Mouse (Mus musculus) neural tube, embryonic 15.5 days (tissue): ENCODE data around the gene Dclre1a. TPM values are rescaled to one million over a fixed set of nuclear protein-coding genes. Genes with fewer than 3 reads are reported as not detected.
"Not testable (repeated sequence)": the region's sequence is repeated elsewhere in the genome, so short reads cannot be mapped to it uniquely, and the experiment has no call there.

Experiments
- ATAC-seq: fragments of 200-750 bp; cut with Nextera tagmentation; 2 replicates; pipeline ENCODE4 v1.8.0; 2017; ENCODE audit warnings: mild to moderate bottlenecking, moderate TSS enrichment, moderate library complexity; ENCODE audit not compliant: low FRiP score
- H3K27ac ChIP-seq: fragments of 300-500 bp; sonication (generic); replicated peaks from 2 replicates; pipeline ENCODE4 v1.5.1; 2015; ENCODE audit warnings: mild to moderate bottlenecking, inconsistent platforms
- H3K27me3 ChIP-seq: fragments of 300-500 bp; sonication (generic); replicated peaks from 2 replicates; pipeline ENCODE4 v1.6.1; 2015; ENCODE audit warnings: inconsistent platforms
- H3K36me3 ChIP-seq: fragments of 300-500 bp; sonication (generic); 2 replicates; pipeline ENCODE4 v1.6.1; 2015; ENCODE audit warnings: inconsistent platforms
- H3K4me1 ChIP-seq: fragments of 300-500 bp; sonication (generic); 2 replicates; pipeline ENCODE4 v1.6.1; 2015; ENCODE audit warnings: inconsistent platforms
- H3K4me2 ChIP-seq: fragments of 300-500 bp; sonication (generic); 2 replicates; pipeline ENCODE4 v1.6.1; 2015; ENCODE audit warnings: inconsistent platforms, mild to moderate bottlenecking, moderate library complexity
- H3K4me3 ChIP-seq: fragments of 300-500 bp; sonication (generic); replicated peaks from 2 replicates; pipeline ENCODE4 v1.5.1; 2015; ENCODE audit warnings: mild to moderate bottlenecking, inconsistent platforms
- H3K9ac ChIP-seq: fragments of 300-500 bp; sonication (generic); replicated peaks from 2 replicates; pipeline ENCODE4 v1.6.1; 2015; ENCODE audit warnings: mild to moderate bottlenecking, inconsistent platforms
- H3K9me3 ChIP-seq: fragments of 300-500 bp; sonication (generic); replicated peaks from 2 replicates; pipeline ENCODE4 v1.6.1; 2016; ENCODE audit warnings: inconsistent platforms
- WGBS: fragments of 180-500 bp; shearing (Covaris S2); methylation state at CpG from one replicate; pipeline ENCODE4 v1.1.7; 2015; ENCODE audit warnings: mixed read lengths; 5-methylcytosine and 5-hydroxymethylcytosine counted together
- polyA plus RNA-seq: library from polyadenylated mRNA; unstranded; fragments of >200 nt; fragmentation: Nextera tagmentation; extraction: Ambion mirVana; gene quantifications from 2 replicates; pipeline ENCODE4 v1.2.1, GENCODE M21; 2015

Dclre1a gene
- polyA plus RNA-seq, 1 experiment from 2014 or later: 13.2 TPM

GRCm38 (mm10) chr19:56513527-56513926, 34.5 kb downstream of the Dclre1a start:
- ATAC-seq, H3K27me3 ChIP-seq, H3K9ac ChIP-seq, H3K4me3 ChIP-seq, H3K4me1 ChIP-seq, H3K4me2 ChIP-seq, H3K9me3 ChIP-seq, H3K36me3 ChIP-seq, H3K27ac ChIP-seq: not testable (repeated sequence)
- WGBS: no CpG with 5 or more reads among the region's 2 CpGs

GRCm38 (mm10) chr19:56511207-56511606, 36.8 kb downstream of the Dclre1a start:
- WGBS: no CpG with 5 or more reads among the region's 4 CpGs
- not testable (repeated sequence) for ATAC-seq, H3K4me3 ChIP-seq, H3K4me2 ChIP-seq, H3K36me3 ChIP-seq, H3K27ac ChIP-seq, H3K4me1 ChIP-seq, H3K9ac ChIP-seq, H3K27me3 ChIP-seq, H3K9me3 ChIP-seq

GRCm38 (mm10) chr19:56503525-56503924, 44.5 kb downstream of the Dclre1a start:
- H3K27me3 ChIP-seq, H3K4me1 ChIP-seq, H3K27ac ChIP-seq, H3K36me3 ChIP-seq, H3K9ac ChIP-seq, H3K4me3 ChIP-seq, H3K9me3 ChIP-seq, ATAC-seq, H3K4me2 ChIP-seq: not testable (repeated sequence)
- no CpG with 5 or more reads among the region's 5 CpGs for WGBS

DNA sequence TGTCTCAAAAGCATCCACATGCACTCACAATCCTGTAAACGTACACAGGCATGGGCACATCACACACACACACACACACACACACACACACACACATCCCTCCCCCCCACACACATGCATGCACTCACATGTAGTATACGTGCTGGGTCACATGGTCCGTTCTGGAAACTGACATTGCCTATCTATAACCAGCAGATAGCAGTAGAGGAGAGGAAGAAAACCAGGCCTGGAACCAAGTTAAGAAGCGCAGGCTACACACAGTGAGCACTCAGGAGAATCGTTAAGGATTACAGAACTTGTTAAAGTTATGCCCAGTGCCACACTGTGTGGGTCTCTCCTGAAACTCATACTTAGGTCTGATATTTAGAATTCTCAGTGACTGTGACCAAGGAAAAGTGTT, 45.0 kb downstream of the Dclre1a start:
- not testable (repeated sequence) for H3K27me3 ChIP-seq

GRCm38 (mm10) chr19:56494157-56494556, 53.9 kb downstream of the Dclre1a start:
- H3K4me1 ChIP-seq, H3K9me3 ChIP-seq, H3K27ac ChIP-seq, ATAC-seq, H3K36me3 ChIP-seq, H3K9ac ChIP-seq, H3K4me3 ChIP-seq, H3K4me2 ChIP-seq, H3K27me3 ChIP-seq: not testable (repeated sequence)
- no CpG with 5 or more reads among the region's 2 CpGs for WGBS

More for the DNA sequence above, 45.0 kb downstream of the Dclre1a start:
- not testable (repeated sequence) for H3K36me3 ChIP-seq, H3K27ac ChIP-seq, ATAC-seq, H3K9ac ChIP-seq, H3K9me3 ChIP-seq, H3K4me1 ChIP-seq, H3K4me2 ChIP-seq, H3K4me3 ChIP-seq
- WGBS: no CpG with 5 or more reads among the region's 5 CpGs

- no peak overlapping the region for H3K4me2 ChIP-seq
- no peak for ATAC-seq
- H3K36me3 ChIP-seq: no peaks in the 10 kb centered on the region
- no peaks in the 10 kb centered on the region for H3K9me3 ChIP-seq
- no peaks in the 10 kb centered on the region for H3K27me3 ChIP-seq
- 85% methylated on average over 6 of the region's 6 CpGs for WGBS
- H3K27ac ChIP-seq: no peak overlapping the region
- no peak overlapping the region for H3K9ac ChIP-seq
- peaks cover 13% of the 10 kb centered on the region for H3K4me1 ChIP-seq
- H3K4me3 ChIP-seq: no peak overlapping the region
Observed at GRCm38 (mm10) chr19:56489601-56490000, 58.4 kb downstream of the Dclre1a start.

DNA sequence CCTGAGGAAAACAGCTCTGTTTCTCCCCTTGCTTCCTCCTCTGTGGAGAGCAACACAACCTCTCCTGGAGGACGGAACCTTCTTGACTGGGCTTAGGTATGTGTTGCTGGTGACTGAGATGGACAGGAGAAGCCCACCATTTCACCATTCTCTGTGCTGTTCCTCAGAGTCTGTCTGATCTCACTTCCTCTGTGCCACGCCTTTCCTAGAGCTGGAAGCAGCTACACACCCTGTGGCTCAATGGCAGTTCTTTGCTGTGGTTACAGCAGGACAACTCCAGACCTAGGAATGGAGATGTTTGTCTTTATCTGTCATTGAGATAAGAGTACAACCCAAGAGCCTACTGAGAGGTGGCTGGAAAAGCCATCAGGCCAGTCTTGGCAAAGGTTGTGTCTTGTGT, 60.7 kb downstream of the Dclre1a start:
- Histone ChIP-seq H3K9me3 (no peaks in the 10 kb centered on the region), H3K36me3 (no peaks in the 10 kb centered on the region), H3K27ac (no peak overlapping the region), H3K4me1 (peaks cover 13% of the 10 kb centered on the region), H3K4me2 (no peak overlapping the region), H3K9ac (no peak overlapping the region), H3K27me3 (no peaks in the 10 kb centered on the region), H3K4me3 (no peak overlapping the region)
- no peak for ATAC-seq
- 94% methylated on average over 2 of the region's 2 CpGs for WGBS

- Histone ChIP-seq H3K4me2 (no peak overlapping the region), H3K4me3 (no peak overlapping the region), H3K36me3 (no peaks in the 10 kb centered on the region), H3K9ac (no peak overlapping the region), H3K27ac (no peak overlapping the region), H3K9me3 (no peaks in the 10 kb centered on the region), H3K4me1 (peaks cover 13% of the 10 kb centered on the region), H3K27me3 (no peaks in the 10 kb centered on the region)
- WGBS: 89% methylated on average over 7 of the region's 7 CpGs
- no peak for ATAC-seq
Observed at GRCm38 (mm10) chr19:56486926-56487325, 61.1 kb downstream of the Dclre1a start.

DNA sequence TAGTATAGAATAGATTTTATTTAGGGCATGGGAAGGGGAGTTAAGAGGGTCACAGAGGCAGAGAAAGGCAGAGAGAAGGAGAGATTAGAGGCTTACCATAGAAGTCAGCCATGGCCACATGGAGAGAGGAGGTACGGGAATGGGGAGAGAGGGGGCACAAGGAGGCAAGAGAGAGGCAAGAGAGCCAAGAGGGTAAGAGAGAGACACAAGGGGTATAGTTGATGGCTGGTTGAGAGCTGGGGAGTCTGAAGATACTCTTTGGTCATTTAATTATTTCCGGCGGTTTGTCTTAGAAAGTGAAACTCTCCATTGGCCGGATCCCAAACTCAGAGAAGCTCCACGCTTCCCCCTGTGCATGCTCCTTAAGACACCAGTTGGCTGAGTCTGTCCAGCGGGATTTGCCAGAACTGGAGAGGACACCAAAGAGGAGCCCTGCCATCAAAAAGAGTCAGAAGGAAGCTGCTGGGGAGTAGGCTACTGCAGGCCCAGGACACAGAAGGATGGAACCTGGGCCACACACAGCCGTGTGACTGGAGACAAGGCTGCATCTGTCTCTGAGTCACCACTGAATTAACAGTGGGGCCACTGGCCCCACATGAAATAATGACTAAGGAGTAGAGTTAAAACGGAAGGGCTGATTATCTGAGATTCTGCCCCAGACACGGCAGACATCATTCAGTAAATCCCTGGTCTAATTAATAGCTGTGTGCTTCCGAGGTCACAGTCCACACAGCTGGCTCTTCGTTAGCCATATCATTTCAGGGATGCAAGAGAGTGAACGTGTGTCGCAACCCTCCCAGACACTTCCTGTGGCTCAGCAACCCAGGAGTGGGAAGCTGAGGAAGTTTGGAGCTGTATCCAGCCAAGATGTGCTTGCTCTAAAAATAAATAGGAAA, 62.4 kb downstream of the Dclre1a start:
- no peak overlapping the region for H3K27ac ChIP-seq
- H3K4me1 ChIP-seq: peaks cover 13% of the 10 kb centered on the region
- no peaks in the 10 kb centered on the region for H3K36me3 ChIP-seq
- no peak overlapping the region for H3K4me3 ChIP-seq
- 57% methylated on average over 13 of the region's 13 CpGs for WGBS
- H3K27me3 ChIP-seq: no peaks in the 10 kb centered on the region
- H3K4me2 ChIP-seq: no peak overlapping the region
- no peak overlapping the region for H3K9ac ChIP-seq
- ATAC-seq: no peak
- no peaks in the 10 kb centered on the region for H3K9me3 ChIP-seq

GRCm38 (mm10) chr19:56484630-56485375, 63.2 kb downstream of the Dclre1a start:
- H3K4me3 ChIP-seq: no peak overlapping the region
- ATAC-seq: no peak
- no peaks in the 10 kb centered on the region for H3K36me3 ChIP-seq
- H3K27ac ChIP-seq: no peak overlapping the region
- H3K4me2 ChIP-seq: no peak overlapping the region
- no peaks in the 10 kb centered on the region for H3K27me3 ChIP-seq
- WGBS: 39% methylated on average over 13 of the region's 13 CpGs
- peaks cover 13% of the 10 kb centered on the region for H3K4me1 ChIP-seq
- no peaks in the 10 kb centered on the region for H3K9me3 ChIP-seq
- no peak overlapping the region for H3K9ac ChIP-seq
